In the genomic region with DNA sequence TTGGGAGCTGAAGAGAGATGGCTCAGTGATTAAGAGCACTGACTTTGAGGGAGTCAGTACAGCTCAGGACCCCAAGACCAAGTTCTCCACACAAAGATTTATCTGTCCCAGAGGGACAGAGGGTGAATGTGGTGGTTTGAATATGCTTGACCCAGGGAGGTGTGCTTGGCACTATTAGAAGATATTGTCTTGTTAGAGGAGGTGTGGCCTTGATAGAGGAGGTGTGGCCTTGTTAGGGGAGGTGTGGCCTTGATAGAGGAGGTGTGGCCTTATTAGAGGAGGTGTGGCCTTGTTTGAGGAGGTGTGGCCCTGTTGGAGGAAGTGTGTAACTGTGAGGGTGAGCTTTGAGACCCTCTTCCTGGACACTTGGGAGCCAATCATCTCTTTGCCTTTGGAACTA, we compare ENCODE assay signal across 22 mouse cellular contexts. TPM values are rescaled to one million over a fixed set of nuclear protein-coding genes. Genes with fewer than 3 reads are reported as not detected.
"Had no signal": no experiment of that assay in that cellular context is flagged by ENCODE, and none has a peak within 500 bp of the region (broad histone marks: within the 10 kb centered on the region; RNA-seq: fewer than 3 reads in every experiment).

No protein-coding gene starts in this region.

- H3K4me3 ChIP-seq: lung, embryonic 15.5 days; midbrain, embryonic 13.5 days; midbrain, embryonic 15.5 days; neural tube, embryonic 12.5 days; stomach, embryonic 15.5 days had no signal

- H3K27me3 ChIP-seq: lung, embryonic 15.5 days; neural tube, embryonic 12.5 days; stomach, embryonic 15.5 days had no signal

- H3K9ac ChIP-seq: lung, embryonic 15.5 days; midbrain, embryonic 13.5 days; midbrain, embryonic 15.5 days; neural tube, embryonic 12.5 days; stomach, embryonic 15.5 days had no signal

- H3K9me3 ChIP-seq: lung, embryonic 15.5 days; midbrain, embryonic 13.5 days; midbrain, embryonic 15.5 days; neural tube, embryonic 12.5 days; stomach, embryonic 15.5 days had no signal

- ATAC-seq: lung, postnatal 0 days; midbrain, embryonic 13.5 days; midbrain, embryonic 15.5 days had no signal

- H3K4me2 ChIP-seq: lung, embryonic 15.5 days; midbrain, embryonic 11.5 days; midbrain, embryonic 13.5 days; midbrain, embryonic 15.5 days; neural tube, embryonic 12.5 days; stomach, embryonic 15.5 days had no signal

- H3K36me3 ChIP-seq: lung, embryonic 15.5 days; midbrain, embryonic 13.5 days; midbrain, embryonic 15.5 days; neural tube, embryonic 12.5 days; stomach, embryonic 15.5 days had no signal

- DNase-seq: lung, adult 2 months; lung, postnatal 14 days; lung, postnatal 36 days; right cerebral cortex, postnatal 14 days; thymus, adult 2 months; thymus, postnatal 25 days; thymus, postnatal 4 days had no signal

- H3K4me1 ChIP-seq: midbrain, embryonic 15.5 days had no signal

- H3K27ac ChIP-seq: lung, embryonic 15.5 days; macrophage; midbrain, embryonic 13.5 days; midbrain, embryonic 15.5 days; neural tube, embryonic 12.5 days; stomach, embryonic 15.5 days; stomach, postnatal 0 days had no signal

RNA-seq across cellular contexts. Expression of a gene that starts 10.2 kb away (rescaled TPM):
- total RNA-seq: megakaryocyte progenitor cell, adult 5-6 weeks; monocyte, adult 5-6 weeks; neutrophil, adult 5-6 weeks had no signal
- polyA plus RNA-seq: macrophage had no signal

RNA-seq across cellular contexts. Expression of a gene that starts 40.7 kb away (rescaled TPM):
- total RNA-seq: megakaryocyte progenitor cell, adult 5-6 weeks; midbrain, postnatal 0 days; monocyte, adult 5-6 weeks; neutrophil, adult 5-6 weeks had no signal
- polyA plus RNA-seq: lung, adult 2 months; macrophage; midbrain, embryonic 11.5 days; midbrain, embryonic 13.5 days; midbrain, embryonic 15.5 days; neural tube, embryonic 12.5 days; stomach, postnatal 0 days; urinary bladder, adult 2 months had no signal

RNA-seq across cellular contexts. Expression of a gene that starts 56.8 kb away (rescaled TPM):
- total RNA-seq: monocyte, adult 5-6 weeks had no signal

RNA-seq across cellular contexts. Expression of a gene that starts 58.0 kb away (rescaled TPM):
- total RNA-seq: megakaryocyte progenitor cell, adult 5-6 weeks; midbrain, postnatal 0 days; monocyte, adult 5-6 weeks; neutrophil, adult 5-6 weeks had no signal
- polyA plus RNA-seq: lung, adult 2 months; lung, embryonic 15.5 days; lung, postnatal 0 days; macrophage; midbrain, embryonic 11.5 days; midbrain, embryonic 13.5 days; midbrain, embryonic 15.5 days; neural tube, embryonic 12.5 days; neural tube, embryonic 14.5 days; stomach, embryonic 15.5 days; stomach, postnatal 0 days had no signal
